Mouse (Mus musculus): Measurements from ENCODE around the gene Myl4.
"Not testable (repeated sequence)": the region's sequence is repeated elsewhere in the genome, so short reads cannot be mapped to it uniquely, and the experiment has no call there.

The Myl4 gene

GRCm38 (mm10) chr11:104570515-104570914, 20.1 kb downstream of the Myl4 start:
- in situ Hi-C loops (cut with MboI, MseI): not testable (repeated sequence)

- in situ Hi-C loops (cut with MboI, MseI): not testable (repeated sequence)
Measured at GRCm38 (mm10) chr11:104571373-104571772, 20.9 kb downstream of the Myl4 start.

- in situ Hi-C loops (cut with MboI, MseI): no loop called here
Measured at GRCm38 (mm10) chr11:104572091-104572490, 21.6 kb downstream of the Myl4 start.

GRCm38 (mm10) chr11:104572566-104572965, 22.1 kb downstream of the Myl4 start:
- in situ Hi-C loops (cut with MboI, MseI): no loop called here

GRCm38 (mm10) chr11:104576772-104577612, 26.5 kb downstream of the Myl4 start:
- in situ Hi-C loops (cut with MboI, MseI): no loop called here

- in situ Hi-C loops (cut with MboI, MseI): no loop called here
Measured at GRCm38 (mm10) chr11:104578074-104578473, 27.6 kb downstream of the Myl4 start.

GRCm38 (mm10) chr11:104579084-104579483, 28.6 kb downstream of the Myl4 start:
- in situ Hi-C loops (cut with MboI, MseI): no loop called here

GRCm38 (mm10) chr11:104579575-104579974, 29.1 kb downstream of the Myl4 start:
- in situ Hi-C loops (cut with MboI, MseI): no loop called here

GRCm38 (mm10) chr11:104580091-104580490, 29.6 kb downstream of the Myl4 start:
- in situ Hi-C loops (cut with MboI, MseI): no loop called here

GRCm38 (mm10) chr11:104580606-104581005, 30.1 kb downstream of the Myl4 start:
- in situ Hi-C loops (cut with MboI, MseI): no loop called here

GRCm38 (mm10) chr11:104581446-104582307, 31.2 kb downstream of the Myl4 start:
- in situ Hi-C loops (cut with MboI, MseI): no loop called here

- in situ Hi-C loops (cut with MboI, MseI): no loop called here
Measured at GRCm38 (mm10) chr11:104582308-104582606, 31.8 kb downstream of the Myl4 start.

GRCm38 (mm10) chr11:104582630-104583364, 32.3 kb downstream of the Myl4 start:
- in situ Hi-C loops (cut with MboI, MseI): no loop called here

GRCm38 (mm10) chr11:104585495-104585894, 35.0 kb downstream of the Myl4 start:
- in situ Hi-C loops (cut with MboI, MseI): no loop called here

- in situ Hi-C loops (cut with MboI, MseI): no loop called here
Measured at GRCm38 (mm10) chr11:104587904-104588303, 37.4 kb downstream of the Myl4 start.

GRCm38 (mm10) chr11:104588513-104588912, 38.0 kb downstream of the Myl4 start:
- in situ Hi-C loops (cut with MboI, MseI): no loop called here

GRCm38 (mm10) chr11:104589570-104589969, 39.1 kb downstream of the Myl4 start:
- in situ Hi-C loops (cut with MboI, MseI): no loop called here

GRCm38 (mm10) chr11:104590148-104590547, 39.7 kb downstream of the Myl4 start:
- in situ Hi-C loops (cut with MboI, MseI): no loop called here

GRCm38 (mm10) chr11:104592066-104592835, 41.8 kb downstream of the Myl4 start:
- in situ Hi-C loops (cut with MboI, MseI): no loop called here

GRCm38 (mm10) chr11:104596365-104596764, 45.9 kb downstream of the Myl4 start:
- in situ Hi-C loops (cut with MboI, MseI): no loop called here

- in situ Hi-C loops (cut with MboI, MseI): no loop called here
Measured at GRCm38 (mm10) chr11:104599265-104599945, 48.9 kb downstream of the Myl4 start.
